Mouse (Mus musculus) cortical plate, adult 2 months (tissue): Measurements from ENCODE around the gene Fam129a.

Experiments used
- CTCF ChIP-seq: fragments of 200-500 bp; IDR thresholded peaks from 2 replicates; pipeline ENCODE4 v1.5.1; 2011; ENCODE audit warnings: mild to moderate bottlenecking, control low read depth, low read length; ENCODE audit not compliant: insufficient read depth; ENCODE audit errors: extremely low read depth
- POLR2A ChIP-seq: fragments of 200-500 bp; IDR thresholded peaks from 2 replicates; pipeline ENCODE4 v1.6.1; 2011; ENCODE audit warnings: mild to moderate bottlenecking, low read length, control low read depth; ENCODE audit not compliant: insufficient read depth; ENCODE audit errors: extremely low read depth

DNA sequence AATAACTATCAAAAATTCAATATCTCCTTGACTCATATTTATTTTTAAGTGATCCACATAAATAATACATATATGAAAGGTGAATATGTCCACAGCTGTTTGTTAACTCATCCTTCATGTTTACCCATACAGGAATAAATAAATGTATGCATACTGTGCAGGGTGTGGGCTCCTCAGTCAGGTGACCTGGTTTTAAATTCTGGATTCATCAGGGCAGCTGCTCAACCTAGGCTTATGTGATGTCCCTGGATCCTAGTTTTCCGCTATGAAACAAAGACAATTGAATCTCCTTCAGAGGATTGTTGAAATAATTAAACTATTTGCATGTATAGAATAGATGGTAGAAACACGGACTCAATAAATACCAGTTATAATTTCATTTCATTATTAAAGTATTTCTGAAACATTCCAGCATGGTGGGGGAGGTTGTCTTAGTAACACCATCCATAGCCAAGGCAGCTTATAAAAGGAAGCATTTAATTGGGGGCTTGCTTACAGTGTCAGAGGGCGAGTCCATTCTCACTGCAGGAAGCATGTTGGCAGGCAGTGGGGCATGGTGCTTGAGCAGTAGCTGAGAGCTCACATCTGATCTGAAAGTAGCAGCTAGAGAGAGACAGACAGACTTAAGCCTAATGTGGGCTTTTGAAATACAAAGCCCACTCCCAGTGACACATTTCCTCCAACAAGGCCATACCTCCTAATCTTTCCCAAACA, 198.4 kb downstream of the Fam129a start:
- TF ChIP-seq CTCF = no peak
- no peak for TF ChIP-seq POLR2A
